Mouse (Mus musculus): ENCODE data around the gene Plod1.

GRCm38 (mm10) chr4:147902906-147903500, 33.6 kb downstream of the Plod1 start:
- no peak for TF ChIP-seq POLR2A (IDR thresholded peaks at IDR 0.05; ENCODE audit: extremely low read depth, insufficient read depth, low read length)
- TF ChIP-seq CTCF (IDR thresholded peaks at IDR 0.05; ENCODE audit: low read depth, low read length): no peak
